Mouse (Mus musculus) testis, adult 2 months (tissue): Measurements from ENCODE around the gene Psat1. TPM values are rescaled to one million over a fixed set of nuclear protein-coding genes. Genes with fewer than 3 reads are reported as not detected.

ENCODE experiments used
- H3K27ac ChIP-seq: fragments of 200-500 bp; 2 replicates; pipeline ENCODE4 v1.5.1; 2012; ENCODE audit warnings: low read depth, low read length; ENCODE audit not compliant: control insufficient read depth, insufficient read depth
- H3K27me3 ChIP-seq: fragments of 200-500 bp; 2 replicates; pipeline ENCODE4 v1.6.1; 2012; ENCODE audit warnings: mild to moderate bottlenecking, low read length, moderate library complexity; ENCODE audit not compliant: control insufficient read depth, insufficient read depth
- H3K36me3 ChIP-seq: fragments of 200-500 bp; 2 replicates; pipeline ENCODE4 v1.6.1; 2012; ENCODE audit warnings: mild to moderate bottlenecking, low read length; ENCODE audit not compliant: control insufficient read depth, insufficient read depth
- H3K4me1 ChIP-seq: fragments of 200-500 bp; 2 replicates; pipeline ENCODE4 v1.6.1; 2012; ENCODE audit warnings: low read length; ENCODE audit not compliant: control insufficient read depth, insufficient read depth
- H3K4me3 ChIP-seq: fragments of 200-500 bp; 2 replicates; pipeline ENCODE4 v1.5.1; 2012; ENCODE audit warnings: low read depth, mild to moderate bottlenecking, low read length, moderate library complexity, mixed read lengths; ENCODE audit not compliant: control insufficient read depth
- CTCF ChIP-seq: fragments of 200-500 bp; IDR thresholded peaks from 2 replicates; pipeline ENCODE4 v1.5.1; 2012; ENCODE audit warnings: low read depth, mild to moderate bottlenecking, inconsistent platforms, low read length, moderate library complexity; ENCODE audit not compliant: control insufficient read depth, insufficient read depth, insufficient replicate concordance
- POLR2A ChIP-seq: fragments of 200-500 bp; IDR thresholded peaks from 2 replicates; pipeline ENCODE4 v1.6.1; 2012; ENCODE audit warnings: low read depth, mild to moderate bottlenecking, inconsistent platforms, low read length, moderate library complexity; ENCODE audit not compliant: control insufficient read depth
- polyA plus RNA-seq: library from polyadenylated mRNA; depleted of rRNA; stranded (reverse); fragments of >200 nt; gene quantifications from 2 replicates; pipeline ENCODE4 v1.2.3, GENCODE M21; 2012

Gene Psat1
- polyA plus RNA-seq, 1 experiment, result 13.5 TPM

DNA sequence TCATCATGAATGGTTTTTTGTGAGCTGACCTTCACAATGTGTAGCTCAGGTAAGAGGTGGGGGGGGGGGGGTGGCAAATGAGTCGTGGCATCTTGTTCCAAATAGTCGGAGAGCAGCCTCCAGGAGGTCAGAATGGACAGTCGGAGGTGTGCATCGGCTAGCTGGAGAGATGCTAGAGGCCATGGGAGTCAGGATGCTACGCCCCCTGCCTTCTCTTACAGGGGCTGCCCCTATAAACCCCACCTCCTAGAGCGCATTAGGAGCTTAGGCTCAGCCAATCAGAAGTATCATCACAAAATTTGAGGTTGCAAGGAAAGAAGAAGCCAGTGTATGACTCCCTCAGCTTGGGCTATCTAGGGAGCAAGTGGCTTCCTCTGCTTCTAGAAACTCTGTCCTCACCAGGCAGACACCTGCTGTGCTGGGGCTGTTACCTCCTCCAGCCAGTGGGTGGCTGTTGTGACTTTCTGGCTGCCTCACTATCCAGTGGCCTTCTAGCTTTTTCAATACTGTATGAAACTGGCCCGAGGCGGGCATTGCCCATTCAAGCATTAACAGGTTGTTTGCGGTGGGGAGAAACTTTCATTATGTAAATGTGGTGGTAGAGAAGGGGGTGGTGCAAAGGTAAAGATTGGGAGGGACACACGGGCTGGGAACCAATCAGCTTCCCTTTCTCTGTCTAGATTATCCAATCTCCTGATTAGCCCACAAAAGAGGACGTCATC, 64.3 kb downstream of the Psat1 start:
- Histone ChIP-seq H3K4me1 (no peaks in the 10 kb centered on the region), H3K27me3 (no peaks in the 10 kb centered on the region), H3K4me3 (no peak overlapping the region), H3K36me3 (no peaks in the 10 kb centered on the region), H3K27ac (no peak overlapping the region)
- no peak for TF ChIP-seq POLR2A
- TF ChIP-seq CTCF, result no peak

DNA sequence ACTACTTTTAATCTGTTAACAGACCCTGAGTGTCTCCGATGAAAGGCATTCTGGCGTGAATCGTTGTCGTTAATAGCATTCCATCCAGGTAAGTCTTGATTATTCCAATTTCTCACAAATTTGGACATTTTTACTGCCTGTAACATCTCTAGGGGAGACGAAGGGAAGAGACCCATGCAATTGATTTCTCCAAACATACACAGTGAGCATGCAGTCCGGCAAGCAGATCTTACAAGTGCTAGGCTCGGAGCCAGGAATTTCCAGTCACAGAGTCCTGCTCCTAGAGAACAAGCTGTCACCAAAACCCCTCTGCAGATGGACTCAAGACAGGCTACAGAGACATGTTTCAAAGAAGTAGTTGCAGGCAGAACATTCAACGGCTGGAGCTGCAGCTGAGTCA, 66.4 kb downstream of the Psat1 start:
- Histone ChIP-seq H3K4me3 (no peak overlapping the region), H3K27me3 (no peaks in the 10 kb centered on the region), H3K4me1 (no peaks in the 10 kb centered on the region), H3K27ac (no peak overlapping the region), H3K36me3 (no peaks in the 10 kb centered on the region)
- no peak for TF ChIP-seq CTCF
- TF ChIP-seq POLR2A, result no peak

DNA sequence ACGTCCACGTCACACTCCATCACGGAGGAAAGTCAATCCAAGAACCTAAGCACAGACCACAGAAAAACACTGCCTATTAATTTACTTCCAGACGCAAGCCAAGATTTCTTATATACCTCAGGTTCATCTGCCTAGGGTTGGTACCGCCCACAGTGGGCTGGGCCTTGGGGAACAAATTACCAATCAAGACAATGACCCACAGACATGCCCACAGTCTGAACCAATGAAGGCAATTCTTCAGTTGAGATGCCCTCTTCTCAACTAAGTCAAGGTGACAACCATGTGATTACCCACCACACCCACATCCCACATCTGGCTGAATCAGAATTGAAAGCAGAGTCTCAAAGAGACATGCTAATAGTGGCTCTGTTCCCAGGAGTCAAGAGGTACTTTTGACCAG, 67.9 kb downstream of the Psat1 start:
- H3K4me3 ChIP-seq, result no peak overlapping the region
- H3K27ac ChIP-seq, result no peak overlapping the region
- no peaks in the 10 kb centered on the region for H3K4me1 ChIP-seq
- H3K27me3 ChIP-seq, result no peaks in the 10 kb centered on the region
- H3K36me3 ChIP-seq, result no peaks in the 10 kb centered on the region
- no peak for TF ChIP-seq POLR2A
- TF ChIP-seq CTCF, result no peak

DNA sequence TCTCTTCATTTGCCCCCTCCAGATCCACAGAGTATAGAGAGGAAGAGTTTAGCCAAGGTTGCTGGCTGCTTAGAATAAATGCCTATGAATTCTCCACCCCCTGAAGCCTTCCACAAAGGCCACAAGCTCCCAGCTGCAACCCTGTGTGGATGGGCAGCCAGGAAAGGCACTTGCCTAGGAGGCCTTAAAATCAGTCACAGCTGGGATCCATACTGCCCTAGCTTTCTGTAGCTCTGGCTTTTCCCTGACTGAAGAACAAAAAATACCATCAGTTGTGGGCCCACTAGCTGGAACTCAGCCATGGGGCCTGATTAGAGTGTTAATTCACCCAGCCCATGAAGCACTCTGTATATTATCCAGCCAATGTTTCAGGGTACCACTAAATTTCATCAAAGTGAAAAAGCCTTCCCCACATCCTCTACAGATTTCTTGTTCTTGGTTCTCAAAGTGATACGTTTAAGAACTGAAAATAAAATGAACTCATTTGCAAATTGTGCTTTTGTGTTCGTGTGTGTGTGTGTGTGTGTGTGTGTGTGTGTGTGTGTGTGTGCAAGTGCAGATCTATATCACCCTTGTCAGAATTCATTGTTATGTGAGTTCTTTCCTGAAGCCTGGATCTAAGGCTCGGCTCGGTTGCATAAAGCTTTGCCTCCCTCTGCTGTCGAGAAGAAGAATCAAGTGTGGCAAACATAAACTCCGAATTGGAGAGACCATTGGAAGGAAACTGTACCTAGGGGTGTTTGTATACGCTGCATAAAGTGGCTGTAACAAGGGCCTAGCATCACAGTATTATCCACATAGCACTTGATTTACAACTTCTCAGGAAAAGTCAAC, 78.1 kb downstream of the Psat1 start:
- H3K4me1 ChIP-seq, result no peaks in the 10 kb centered on the region
- TF ChIP-seq CTCF (no peak), POLR2A (no peak)
- no peak overlapping the region for H3K4me3 ChIP-seq
- no peaks in the 10 kb centered on the region for H3K36me3 ChIP-seq
- no peaks in the 10 kb centered on the region for H3K27me3 ChIP-seq
- H3K27ac ChIP-seq, result no peak overlapping the region

DNA sequence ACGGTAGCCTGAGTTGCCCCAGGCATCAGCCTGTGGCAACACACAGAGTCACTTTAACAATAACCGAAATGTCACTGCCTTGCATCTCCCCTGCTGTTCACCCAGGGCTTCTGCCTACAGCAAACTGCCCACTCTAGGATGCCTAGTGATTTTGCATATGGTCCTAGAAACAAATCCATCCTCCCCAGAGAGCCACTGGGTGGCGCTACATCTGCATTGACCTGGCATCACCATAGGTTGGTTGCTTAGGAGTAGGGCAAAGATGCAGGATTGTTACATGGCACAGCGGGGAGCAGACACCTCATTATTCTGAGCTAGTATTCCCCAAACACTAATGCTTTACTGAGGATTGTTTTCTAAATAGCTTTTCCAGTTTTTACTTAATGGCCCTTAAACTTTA, 80.3 kb downstream of the Psat1 start:
- TF ChIP-seq CTCF, result peak; percentile 42; the same call in 1 of the 2 replicates
- TF ChIP-seq POLR2A, result no peak
- Histone ChIP-seq H3K36me3 (no peaks in the 10 kb centered on the region), H3K4me3 (no peak overlapping the region), H3K27ac (no peak overlapping the region), H3K27me3 (no peaks in the 10 kb centered on the region), H3K4me1 (no peaks in the 10 kb centered on the region)

DNA sequence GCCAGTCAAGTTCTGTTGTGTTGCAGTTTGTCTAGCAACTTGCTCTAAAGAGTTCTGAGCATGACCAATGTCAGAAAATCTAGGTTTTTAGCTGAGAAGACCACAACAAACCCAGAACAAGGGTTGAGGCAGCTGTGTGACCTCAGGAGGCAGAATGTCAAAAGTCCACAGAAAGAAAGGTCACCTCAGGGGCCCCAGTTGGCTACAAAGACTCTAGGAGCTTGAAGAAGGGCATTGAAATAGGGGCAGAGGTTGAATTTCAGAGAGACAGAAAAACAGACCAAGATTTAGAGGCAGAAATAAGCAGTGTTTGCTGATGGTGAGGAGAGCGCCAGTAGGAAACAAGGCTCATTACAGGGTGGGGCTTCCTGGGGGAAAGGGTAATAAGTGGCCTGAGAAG, 81.0 kb downstream of the Psat1 start:
- Histone ChIP-seq H3K4me3 (no peak overlapping the region), H3K4me1 (no peaks in the 10 kb centered on the region), H3K27ac (no peak overlapping the region), H3K36me3 (no peaks in the 10 kb centered on the region), H3K27me3 (no peaks in the 10 kb centered on the region)
- TF ChIP-seq POLR2A (no peak), CTCF (no peak)

DNA sequence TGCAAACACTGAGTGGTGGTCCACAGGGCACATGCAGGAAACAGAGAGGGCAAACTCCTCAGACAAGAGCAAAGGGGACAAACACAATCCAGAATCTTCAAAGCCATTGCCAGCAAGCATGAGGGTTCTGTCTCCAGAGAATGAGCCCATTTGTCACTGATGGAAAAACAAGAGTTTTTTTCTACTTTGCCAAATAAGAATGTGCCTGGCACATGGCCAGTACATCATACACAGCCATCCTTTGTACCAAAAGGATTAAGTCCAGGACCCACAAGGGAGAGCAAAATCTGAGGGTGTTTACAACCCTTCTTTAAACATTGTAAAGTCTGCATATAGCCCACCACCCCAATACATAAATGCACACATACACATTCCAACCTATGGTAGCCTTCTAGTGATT, 81.7 kb downstream of the Psat1 start:
- TF ChIP-seq CTCF (no peak), POLR2A (no peak)
- Histone ChIP-seq H3K4me3 (no peak overlapping the region), H3K4me1 (no peaks in the 10 kb centered on the region), H3K27ac (no peak overlapping the region), H3K27me3 (no peaks in the 10 kb centered on the region), H3K36me3 (no peaks in the 10 kb centered on the region)
